Mouse (Mus musculus): ENCODE measurements around the gene Spg21. TPM values are rescaled to one million over a fixed set of nuclear protein-coding genes. Genes with fewer than 3 reads are reported as not detected.

The Spg21 gene
- polyA plus RNA-seq, 1 experiment from 2014 or later: 94.8 TPM

GRCm38 (mm10) chr9:65430401-65430800 is 30.3 kb upstream of the Spg21 start:
- Histone ChIP-seq H3K4me2 (replicated peaks; ENCODE audit: low read depth, low read length) (no peak overlapping the region), H3K4me1 (ENCODE audit: control insufficient read depth, insufficient read depth, low read length) (no peaks in the 10 kb centered on the region), H3K27me3 (ENCODE audit: control insufficient read depth, insufficient read depth, low read length) (no peaks in the 10 kb centered on the region), H3K36me3 (ENCODE audit: control insufficient read depth, insufficient read depth, low read length) (no peaks in the 10 kb centered on the region), H3K9ac (replicated peaks; ENCODE audit: low read depth, low read length) (no peak overlapping the region), H3K4me3 (ENCODE audit: low read depth, low read length) (no peak overlapping the region), H3K9me3 (ENCODE audit: control insufficient read depth, low read depth, low read length) (no peaks in the 10 kb centered on the region), H3K27ac (ENCODE audit: low read length) (no peak overlapping the region)
- no peak for ATAC-seq (ENCODE audit: insufficient number of reproducible peaks, insufficient read depth, low FRiP score, low read depth)

- no peak overlapping the region for H3K4me2 ChIP-seq (replicated peaks; ENCODE audit: low read depth, low read length)
- ATAC-seq (ENCODE audit: insufficient number of reproducible peaks, insufficient read depth, low FRiP score, low read depth): no peak
- WGBS: 90% methylated on average over 5 of the region's 5 CpGs
Observed at GRCm38 (mm10) chr9:65430921-65431320, 29.8 kb upstream of the Spg21 start.

DNA sequence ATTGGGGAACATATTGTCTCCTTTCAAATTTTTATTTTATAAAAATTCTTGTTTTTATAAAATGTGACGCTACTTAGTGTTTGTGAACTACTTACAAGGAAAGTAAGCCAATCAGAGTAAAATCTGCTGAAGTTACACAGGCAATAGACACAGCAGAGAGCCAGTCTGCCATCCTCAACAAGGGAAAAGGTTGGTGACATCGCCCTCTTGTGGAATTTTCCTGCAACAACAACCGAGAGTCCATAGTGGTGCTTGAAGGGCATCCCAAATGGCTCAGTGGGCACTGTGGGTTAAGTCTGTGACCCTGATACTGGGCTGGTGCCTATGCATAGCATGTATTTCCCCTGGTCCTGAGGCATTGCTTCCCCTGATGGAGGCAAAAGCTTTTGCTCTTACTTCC is 28.5 kb upstream of the Spg21 start:
- Histone ChIP-seq H3K27ac (ENCODE audit: low read length) (no peak overlapping the region), H3K9me3 (ENCODE audit: control insufficient read depth, low read depth, low read length) (no peaks in the 10 kb centered on the region), H3K9ac (replicated peaks; ENCODE audit: low read depth, low read length) (no peak overlapping the region), H3K4me2 (replicated peaks; ENCODE audit: low read depth, low read length) (no peak overlapping the region), H3K36me3 (ENCODE audit: control insufficient read depth, insufficient read depth, low read length) (no peaks in the 10 kb centered on the region), H3K4me3 (ENCODE audit: low read depth, low read length) (no peak overlapping the region), H3K27me3 (ENCODE audit: control insufficient read depth, insufficient read depth, low read length) (no peaks in the 10 kb centered on the region), H3K4me1 (ENCODE audit: control insufficient read depth, insufficient read depth, low read length) (no peaks in the 10 kb centered on the region)
- WGBS: 2% methylated on average over 3 of the region's 3 CpGs
- ATAC-seq (ENCODE audit: insufficient number of reproducible peaks, insufficient read depth, low FRiP score, low read depth): no peak

More at GRCm38 (mm10) chr9:65430921-65431320, 29.8 kb upstream of the Spg21 start:
- H3K36me3 ChIP-seq (ENCODE audit: control insufficient read depth, insufficient read depth, low read length): no peaks in the 10 kb centered on the region
- H3K27me3 ChIP-seq (ENCODE audit: control insufficient read depth, insufficient read depth, low read length): no peaks in the 10 kb centered on the region
- H3K9ac ChIP-seq (replicated peaks; ENCODE audit: low read depth, low read length): no peak overlapping the region
- no peaks in the 10 kb centered on the region for H3K9me3 ChIP-seq (ENCODE audit: control insufficient read depth, low read depth, low read length)
- H3K27ac ChIP-seq (ENCODE audit: low read length): no peak overlapping the region
- H3K4me1 ChIP-seq (ENCODE audit: control insufficient read depth, insufficient read depth, low read length): no peaks in the 10 kb centered on the region
- H3K4me3 ChIP-seq (ENCODE audit: low read depth, low read length): no peak overlapping the region

DNA sequence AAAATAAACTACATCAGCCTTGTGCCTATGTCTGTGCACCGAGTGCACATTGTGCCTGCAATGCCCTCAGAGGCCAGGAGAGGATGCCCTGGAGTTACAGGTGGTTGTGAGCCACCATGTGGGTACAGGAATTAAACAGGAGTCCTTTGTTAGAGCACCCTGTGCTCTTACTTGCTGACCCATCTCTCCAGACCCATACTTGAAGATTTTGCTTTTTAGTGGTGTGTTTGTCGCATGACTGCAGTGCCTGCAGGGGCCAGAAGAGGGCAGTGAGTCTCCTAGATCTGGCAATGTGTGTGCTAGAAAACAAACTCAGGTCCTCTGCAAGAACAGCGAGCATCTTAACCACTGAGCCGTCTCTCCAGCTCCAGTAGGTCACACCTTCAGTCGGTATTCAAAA is 26.6 kb upstream of the Spg21 start:
- Histone ChIP-seq H3K4me3 (ENCODE audit: low read depth, low read length) (no peak overlapping the region), H3K36me3 (ENCODE audit: control insufficient read depth, insufficient read depth, low read length) (peaks cover 4% of the 10 kb centered on the region), H3K4me1 (ENCODE audit: control insufficient read depth, insufficient read depth, low read length) (no peaks in the 10 kb centered on the region), H3K4me2 (replicated peaks; ENCODE audit: low read depth, low read length) (no peak overlapping the region), H3K9me3 (ENCODE audit: control insufficient read depth, low read depth, low read length) (no peaks in the 10 kb centered on the region), H3K27ac (ENCODE audit: low read length) (no peak overlapping the region), H3K27me3 (ENCODE audit: control insufficient read depth, insufficient read depth, low read length) (no peaks in the 10 kb centered on the region), H3K9ac (replicated peaks; ENCODE audit: low read depth, low read length) (no peak overlapping the region)
- no peak for ATAC-seq (ENCODE audit: insufficient number of reproducible peaks, insufficient read depth, low FRiP score, low read depth)
- WGBS: 64% methylated on average over 5 of the region's 5 CpGs

GRCm38 (mm10) chr9:65435211-65435610 is 25.5 kb upstream of the Spg21 start:
- WGBS: 70% methylated on average over 4 of the region's 4 CpGs
- no peak; the same call in 1 of the 2 replicates for ATAC-seq (ENCODE audit: insufficient number of reproducible peaks, insufficient read depth, low FRiP score, low read depth)
- no peaks in the 10 kb centered on the region for H3K9me3 ChIP-seq (ENCODE audit: control insufficient read depth, low read depth, low read length)
- no peak overlapping the region; the same call in 1 of the 2 replicates for H3K4me2 ChIP-seq (replicated peaks; ENCODE audit: low read depth, low read length)
- no peak overlapping the region for H3K9ac ChIP-seq (replicated peaks; ENCODE audit: low read depth, low read length)
- no peaks in the 10 kb centered on the region for H3K4me1 ChIP-seq (ENCODE audit: control insufficient read depth, insufficient read depth, low read length)
- no peak overlapping the region for H3K27ac ChIP-seq (ENCODE audit: low read length)
- peaks cover 4% of the 10 kb centered on the region for H3K36me3 ChIP-seq (ENCODE audit: control insufficient read depth, insufficient read depth, low read length)
- H3K27me3 ChIP-seq (ENCODE audit: control insufficient read depth, insufficient read depth, low read length): no peaks in the 10 kb centered on the region
- H3K4me3 ChIP-seq (ENCODE audit: low read depth, low read length): peak overlapping the region; percentile 79

DNA sequence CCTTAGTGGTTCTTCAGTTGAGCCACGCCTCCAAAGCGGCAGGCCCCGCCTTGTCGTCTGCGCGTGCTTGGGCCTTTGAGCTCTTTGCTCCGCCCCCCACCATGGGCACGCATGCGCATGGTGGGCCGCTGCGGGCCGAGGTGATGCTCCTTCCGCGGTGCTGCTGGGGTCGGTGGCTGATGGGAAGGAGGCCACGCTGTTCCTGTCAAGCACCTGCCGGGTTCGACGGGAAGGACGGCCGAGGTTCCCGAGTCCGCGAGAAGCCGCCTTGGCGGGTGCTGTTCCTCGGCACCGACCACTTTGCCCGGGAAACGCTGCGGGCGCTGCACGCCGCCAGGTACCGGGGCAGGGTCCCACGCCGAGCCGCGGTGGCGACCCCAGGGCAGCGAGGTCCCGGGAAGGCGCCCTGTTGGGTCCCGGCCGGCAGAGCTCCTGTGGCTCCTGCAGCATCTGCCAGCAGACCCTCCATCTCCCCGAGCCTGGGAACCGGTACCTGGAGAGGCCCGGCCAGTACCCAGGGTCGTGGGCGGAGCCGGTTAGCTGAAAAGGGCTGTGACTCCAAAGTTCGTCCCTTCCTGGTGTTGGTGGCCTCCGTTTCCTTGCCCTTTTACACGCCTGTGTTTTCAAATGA is 25.0 kb upstream of the Spg21 start, which contains the start of gene Mtfmt:
TSS of gene Mtfmt (plus strand) at position 112 of the 631 bp plus-strand sequence.
- WGBS: under 1% methylated on average over 54 of the region's 54 CpGs
- Histone ChIP-seq H3K4me2 (replicated peaks; ENCODE audit: low read depth, low read length) (peak within 1 kb of the TSS; percentile 49), H3K4me1 (ENCODE audit: control insufficient read depth, insufficient read depth, low read length) (no peaks in the 10 kb centered on the region), H3K27ac (ENCODE audit: low read length) (no peak within 1 kb of the TSS), H3K27me3 (ENCODE audit: control insufficient read depth, insufficient read depth, low read length) (no peaks in the 10 kb centered on the region), H3K36me3 (ENCODE audit: control insufficient read depth, insufficient read depth, low read length) (peaks cover 9% of the 10 kb centered on the region), H3K4me3 (ENCODE audit: low read depth, low read length) (peak within 1 kb of the TSS; percentile 79), H3K9me3 (ENCODE audit: control insufficient read depth, low read depth, low read length) (no peaks in the 10 kb centered on the region), H3K9ac (replicated peaks; ENCODE audit: low read depth, low read length) (peak within 1 kb of the TSS; percentile 64)
- ATAC-seq (ENCODE audit: insufficient number of reproducible peaks, insufficient read depth, low FRiP score, low read depth): peak; percentile 90

- 92% methylated on average over 4 of the region's 4 CpGs for WGBS
- no peak overlapping the region for H3K4me3 ChIP-seq (ENCODE audit: low read depth, low read length)
- H3K9ac ChIP-seq (replicated peaks; ENCODE audit: low read depth, low read length): no peak overlapping the region
- ATAC-seq (ENCODE audit: insufficient number of reproducible peaks, insufficient read depth, low FRiP score, low read depth): no peak
- H3K36me3 ChIP-seq (ENCODE audit: control insufficient read depth, insufficient read depth, low read length): peaks cover 40% of the 10 kb centered on the region
- no peak overlapping the region for H3K27ac ChIP-seq (ENCODE audit: low read length)
- H3K4me2 ChIP-seq (replicated peaks; ENCODE audit: low read depth, low read length): no peak overlapping the region
- no peaks in the 10 kb centered on the region for H3K27me3 ChIP-seq (ENCODE audit: control insufficient read depth, insufficient read depth, low read length)
- no peaks in the 10 kb centered on the region for H3K4me1 ChIP-seq (ENCODE audit: control insufficient read depth, insufficient read depth, low read length)
- no peaks in the 10 kb centered on the region for H3K9me3 ChIP-seq (ENCODE audit: control insufficient read depth, low read depth, low read length)
Observed at GRCm38 (mm10) chr9:65444692-65445091, 16.1 kb upstream of the Spg21 start.

GRCm38 (mm10) chr9:65447951-65448350 is 12.8 kb upstream of the Spg21 start:
- H3K4me1 ChIP-seq (ENCODE audit: control insufficient read depth, insufficient read depth, low read length): no peaks in the 10 kb centered on the region
- H3K9ac ChIP-seq (replicated peaks; ENCODE audit: low read depth, low read length): no peak overlapping the region
- H3K36me3 ChIP-seq (ENCODE audit: control insufficient read depth, insufficient read depth, low read length): peaks cover 44% of the 10 kb centered on the region
- ATAC-seq (ENCODE audit: insufficient number of reproducible peaks, insufficient read depth, low FRiP score, low read depth): no peak
- H3K27me3 ChIP-seq (ENCODE audit: control insufficient read depth, insufficient read depth, low read length): no peaks in the 10 kb centered on the region
- 88% methylated on average over 6 of the region's 6 CpGs for WGBS
- no peak overlapping the region for H3K27ac ChIP-seq (ENCODE audit: low read length)
- H3K4me3 ChIP-seq (ENCODE audit: low read depth, low read length): no peak overlapping the region
- H3K9me3 ChIP-seq (ENCODE audit: control insufficient read depth, low read depth, low read length): no peaks in the 10 kb centered on the region
- H3K4me2 ChIP-seq (replicated peaks; ENCODE audit: low read depth, low read length): no peak overlapping the region

DNA sequence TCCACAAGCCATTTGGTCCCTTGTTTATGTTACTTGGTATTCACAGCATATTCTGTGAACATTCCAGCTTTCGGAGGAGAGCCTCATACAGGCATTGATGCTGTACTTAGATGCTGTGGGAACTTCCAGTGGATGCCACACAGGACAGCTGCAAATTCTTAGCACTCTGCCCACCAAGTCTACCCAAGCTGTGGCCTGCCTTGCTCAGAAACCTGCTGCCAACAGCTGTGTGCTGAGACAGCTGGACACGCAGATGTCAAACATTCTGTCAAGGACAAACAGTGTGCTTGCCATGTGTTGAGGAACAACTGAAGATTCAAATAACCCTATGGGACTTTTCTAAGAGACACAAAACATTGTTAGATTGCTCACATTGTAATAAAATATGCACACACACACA is 1.8 kb upstream of the Spg21 start:
- Histone ChIP-seq H3K27me3 (ENCODE audit: control insufficient read depth, insufficient read depth, low read length) (no peaks in the 10 kb centered on the region), H3K9ac (replicated peaks; ENCODE audit: low read depth, low read length) (no peak overlapping the region), H3K4me2 (replicated peaks; ENCODE audit: low read depth, low read length) (no peak overlapping the region), H3K4me3 (ENCODE audit: low read depth, low read length) (no peak overlapping the region), H3K4me1 (ENCODE audit: control insufficient read depth, insufficient read depth, low read length) (peaks cover 8% of the 10 kb centered on the region; the same call in 1 of the 2 replicates), H3K27ac (ENCODE audit: low read length) (no peak overlapping the region), H3K9me3 (ENCODE audit: control insufficient read depth, low read depth, low read length) (no peaks in the 10 kb centered on the region), H3K36me3 (ENCODE audit: control insufficient read depth, insufficient read depth, low read length) (no peaks in the 10 kb centered on the region)
- no peak for ATAC-seq (ENCODE audit: insufficient number of reproducible peaks, insufficient read depth, low FRiP score, low read depth)
- WGBS: 77% methylated on average over 2 of the region's 2 CpGs

Data from stomach, embryonic 14.5 days (tissue).